Mouse (Mus musculus) embryonic facial prominence, embryonic 10.5 days (tissue): Measurements from ENCODE around the gene Slfn4. TPM values are rescaled to one million over a fixed set of nuclear protein-coding genes. Genes with fewer than 3 reads are reported as not detected.
"Not testable (repeated sequence)": the region's sequence is repeated elsewhere in the genome, so short reads cannot be mapped to it uniquely, and the experiment has no call there.

Experiments used
- DNase-seq: peaks from one replicate; pipeline ENCODE4 v3.0.0-alpha.2; 2017; ENCODE audit warnings: low spot score
- H3K27ac ChIP-seq: fragments of 300-500 bp; sonication (generic); replicated peaks from 2 replicates; pipeline ENCODE4 v1.5.1; 2016; ENCODE audit warnings: mild to moderate bottlenecking
- H3K27me3 ChIP-seq: fragments of 300-500 bp; sonication (generic); replicated peaks from 2 replicates; pipeline ENCODE4 v1.6.1; 2016; ENCODE audit warnings: low read depth, mild to moderate bottlenecking; ENCODE audit not compliant: poor library complexity, severe bottlenecking
- H3K36me3 ChIP-seq: fragments of 300-500 bp; sonication (generic); replicated peaks from 2 replicates; pipeline ENCODE4 v1.6.1; 2016; ENCODE audit warnings: mild to moderate bottlenecking, moderate library complexity
- H3K4me1 ChIP-seq: fragments of 300-500 bp; sonication (generic); 2 replicates; pipeline ENCODE4 v1.6.1; 2016
- H3K4me3 ChIP-seq: fragments of 300-500 bp; sonication (generic); 2 replicates; pipeline ENCODE4 v1.5.1; 2016; ENCODE audit warnings: mild to moderate bottlenecking, moderate library complexity
- H3K9me3 ChIP-seq: fragments of 300-500 bp; sonication (generic); 2 replicates; pipeline ENCODE4 v1.6.1; 2016; ENCODE audit warnings: mild to moderate bottlenecking
- WGBS: fragments of 180-500 bp; shearing (Covaris S2); methylation state at CpG from one replicate; pipeline ENCODE4 v1.1.7; 2016; 5-methylcytosine and 5-hydroxymethylcytosine counted together
- polyA plus RNA-seq: library from polyadenylated mRNA; unstranded; fragments of >200 nt; fragmentation: Nextera tagmentation; extraction: Ambion mirVana; gene quantifications from 2 replicates; pipeline ENCODE4 v1.2.1, GENCODE M21; 2016

The Slfn4 gene
- polyA plus RNA-seq, 1 experiment from 2014 or later: not detected

- H3K36me3 ChIP-seq: no peaks in the 10 kb centered on the region
- H3K4me3 ChIP-seq: no peak overlapping the region
- H3K27me3 ChIP-seq: no peaks in the 10 kb centered on the region
- WGBS: 92% methylated on average over 9 of the region's 9 CpGs
- no peak for DNase-seq
- no peaks in the 10 kb centered on the region for H3K9me3 ChIP-seq
- H3K4me1 ChIP-seq: no peaks in the 10 kb centered on the region
- no peak overlapping the region for H3K27ac ChIP-seq
Measured at GRCm38 (mm10) chr11:83225371-83225960, 50.5 kb downstream of the Slfn4 start.

GRCm38 (mm10) chr11:83227926-83228723 is 53.1 kb downstream of the Slfn4 start:
- Histone ChIP-seq H3K9me3 (no peaks in the 10 kb centered on the region), H3K27me3 (no peaks in the 10 kb centered on the region), H3K27ac (no peak overlapping the region), H3K4me3 (no peak overlapping the region), H3K4me1 (no peaks in the 10 kb centered on the region), H3K36me3 (no peaks in the 10 kb centered on the region)
- DNase-seq: no peak
- 84% methylated on average over 7 of the region's 7 CpGs for WGBS

GRCm38 (mm10) chr11:83230966-83231365 is 56.0 kb downstream of the Slfn4 start:
- H3K4me1 ChIP-seq: 0 out of 2 replicates have a peak, but pooled peaks cover 3% of the 10 kb centered on the region
- H3K4me3 ChIP-seq: no peak overlapping the region
- no peaks in the 10 kb centered on the region for H3K9me3 ChIP-seq
- WGBS: 71% methylated on average over 3 of the region's 3 CpGs
- DNase-seq: no peak
- H3K27me3 ChIP-seq: no peaks in the 10 kb centered on the region
- no peaks in the 10 kb centered on the region for H3K36me3 ChIP-seq
- no peak overlapping the region for H3K27ac ChIP-seq

GRCm38 (mm10) chr11:83233621-83234020 is 58.6 kb downstream of the Slfn4 start:
- peak; percentile 12 for DNase-seq
- 45% methylated on average over 5 of the region's 5 CpGs for WGBS
- H3K4me3 ChIP-seq, H3K4me1 ChIP-seq, H3K27me3 ChIP-seq, H3K9me3 ChIP-seq, H3K27ac ChIP-seq, H3K36me3 ChIP-seq: not testable (repeated sequence)

GRCm38 (mm10) chr11:83237390-83237789 is 62.4 kb downstream of the Slfn4 start:
- H3K9me3 ChIP-seq, H3K36me3 ChIP-seq, H3K27ac ChIP-seq, H3K27me3 ChIP-seq, H3K4me1 ChIP-seq, DNase-seq, H3K4me3 ChIP-seq: not testable (repeated sequence)
- 88% methylated on average over 9 of the region's 9 CpGs for WGBS

- no peak overlapping the region for H3K4me3 ChIP-seq
- H3K4me1 ChIP-seq: 0 out of 2 replicates have a peak, but pooled peaks cover 3% of the 10 kb centered on the region
- no peak overlapping the region for H3K27ac ChIP-seq
- H3K36me3 ChIP-seq: no peaks in the 10 kb centered on the region
- H3K9me3 ChIP-seq: no peaks in the 10 kb centered on the region
- no peaks in the 10 kb centered on the region for H3K27me3 ChIP-seq
- no peak for DNase-seq
- WGBS: 95% methylated on average over 2 of the region's 2 CpGs
Measured at GRCm38 (mm10) chr11:83238389-83238788, 63.4 kb downstream of the Slfn4 start.

- Histone ChIP-seq H3K4me3 (no peak overlapping the region), H3K4me1 (no peaks in the 10 kb centered on the region), H3K9me3 (no peaks in the 10 kb centered on the region), H3K27me3 (no peaks in the 10 kb centered on the region), H3K36me3 (no peaks in the 10 kb centered on the region), H3K27ac (no peak overlapping the region)
- 23% methylated on average over 2 of the region's 2 CpGs for WGBS
- no peak for DNase-seq
Measured at GRCm38 (mm10) chr11:83239811-83240210, 64.8 kb downstream of the Slfn4 start.

Other genes starting within 250 kb of the Slfn4 start
- 0.26 and 0.31 TPM in 2 replicates for gene Slfn5, start 223.8 kb upstream of the Slfn4 start, polyA plus RNA-seq
- 11.5 and 13.8 TPM in 2 replicates for gene Slfn9, start 183.4 kb upstream of the Slfn4 start, polyA plus RNA-seq
- 0.11 and 0.14 TPM in 2 replicates for gene Slfn8, start 154.4 kb upstream of the Slfn4 start, polyA plus RNA-seq
- 0.64 and 0.97 TPM in 2 replicates for gene Slfn2, start 110.1 kb upstream of the Slfn4 start, polyA plus RNA-seq
- not detected in 2 replicates for gene Slfn1, start 58.3 kb upstream of the Slfn4 start, polyA plus RNA-seq
- gene Slfn3, start 16.1 kb downstream of the Slfn4 start, polyA plus RNA-seq: 0.45 and 0.65 TPM in 2 replicates
- 0.09 and 0.37 TPM in 2 replicates for gene Slfn14, start 111.5 kb downstream of the Slfn4 start, polyA plus RNA-seq
- gene Ap2b1, start 123.8 kb downstream of the Slfn4 start, polyA plus RNA-seq: 64.9 and 71.3 TPM in 2 replicates
- gene Pex12, start 127.4 kb downstream of the Slfn4 start, polyA plus RNA-seq: 13.2 and 15.2 TPM in 2 replicates
- 2.6 and 3.1 TPM in 2 replicates for gene Rasl10b, start 234.0 kb downstream of the Slfn4 start, polyA plus RNA-seq